Mouse (Mus musculus): Measurements from ENCODE around the gene Parp1. TPM values are rescaled to one million over a fixed set of nuclear protein-coding genes. Genes with fewer than 3 reads are reported as not detected.
"Not testable (repeated sequence)": the region's sequence is repeated elsewhere in the genome, so short reads cannot be mapped to it uniquely, and the experiment has no call there.

Gene Parp1
- polyA plus RNA-seq, 1 experiment from 2014 or later, result 186 TPM

DNA sequence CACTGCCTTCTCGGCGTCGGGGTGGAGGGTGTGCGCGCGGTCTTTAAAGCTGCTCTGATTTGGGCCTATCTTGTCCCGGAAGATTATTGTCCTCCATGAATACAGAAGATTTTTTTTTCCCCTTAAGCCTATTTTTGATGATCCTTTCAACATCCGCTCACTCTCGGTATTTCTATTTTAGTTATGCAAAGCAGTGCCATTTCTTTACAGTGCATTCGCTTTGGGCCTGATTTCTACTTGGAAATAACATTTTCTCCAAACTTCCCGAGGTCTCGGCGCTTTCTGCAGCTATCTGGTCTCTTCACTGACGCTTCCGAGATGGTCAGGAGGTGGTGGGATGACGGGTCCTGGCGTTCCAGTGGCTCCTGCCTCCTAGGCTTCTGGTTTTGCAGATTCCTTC is 729 bp downstream of the Parp1 start:
- WGBS, result under 1% methylated on average over 17 of the region's 17 CpGs
- H3K4me3 ChIP-seq, result peak overlapping the region; percentile 88
- no peaks in the 10 kb centered on the region for H3K9me3 ChIP-seq
- H3K27ac ChIP-seq, result peak overlapping the region; percentile 94
- 0 out of 2 replicates have a peak, but pooled peaks cover 4% of the 10 kb centered on the region for H3K27me3 ChIP-seq (ENCODE audit: insufficient read depth, poor library complexity, severe bottlenecking)
- peaks cover 18% of the 10 kb centered on the region for H3K36me3 ChIP-seq
- DNase-seq (ENCODE audit: low spot score), result no peak
- peaks cover 40% of the 10 kb centered on the region for H3K4me1 ChIP-seq

- WGBS, result 14% methylated on average over 5 of the region's 5 CpGs
- no peaks in the 10 kb centered on the region for H3K9me3 ChIP-seq
- H3K4me3 ChIP-seq, result peak overlapping the region; percentile 88
- peaks cover 40% of the 10 kb centered on the region for H3K4me1 ChIP-seq
- H3K27ac ChIP-seq, result peak overlapping the region; percentile 94; the same call in 1 of the 2 replicates
- DNase-seq (ENCODE audit: low spot score), result no peak
- no peaks in the 10 kb centered on the region for H3K27me3 ChIP-seq (ENCODE audit: insufficient read depth, poor library complexity, severe bottlenecking)
- H3K36me3 ChIP-seq, result peaks cover 24% of the 10 kb centered on the region
These were observed 1.5 kb downstream of the Parp1 start for GRCm38 (mm10) chr1:180570181-180570580.

GRCm38 (mm10) chr1:180571018-180571589 is 2.4 kb downstream of the Parp1 start:
- 71% methylated on average over 8 of the region's 8 CpGs for WGBS
- Histone ChIP-seq H3K9me3 (no peaks in the 10 kb centered on the region), H3K4me1 (peaks cover 40% of the 10 kb centered on the region), H3K36me3 (peaks cover 30% of the 10 kb centered on the region), H3K27ac (no peak overlapping the region), H3K4me3 (no peak overlapping the region), H3K27me3 (ENCODE audit: insufficient read depth, poor library complexity, severe bottlenecking) (no peaks in the 10 kb centered on the region)
- no peak for DNase-seq (ENCODE audit: low spot score)

DNA sequence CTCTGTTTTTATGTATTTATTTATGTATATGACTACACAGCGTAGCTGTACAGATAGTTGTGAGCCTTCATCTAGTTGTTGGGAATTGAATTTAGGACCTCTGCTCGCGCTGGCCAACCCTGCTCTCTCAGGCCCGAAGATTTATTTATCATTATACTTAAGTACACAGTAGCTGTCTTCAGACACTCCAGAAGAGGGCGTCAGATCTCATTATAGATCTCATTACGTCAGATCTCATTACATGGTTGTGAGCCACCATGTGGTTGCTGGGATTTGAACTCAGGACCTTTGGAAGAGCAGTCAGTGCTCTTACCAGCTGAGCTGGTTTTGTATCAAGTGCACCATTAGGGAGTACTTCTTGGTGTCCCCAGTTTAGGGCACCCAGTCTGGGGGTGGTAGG is 3.0 kb downstream of the Parp1 start:
- not testable (repeated sequence) for H3K4me3 ChIP-seq; H3K27ac ChIP-seq; H3K9me3 ChIP-seq; DNase-seq (ENCODE audit: low spot score); H3K27me3 ChIP-seq (ENCODE audit: insufficient read depth, poor library complexity, severe bottlenecking)
- 79% methylated on average over 6 of the region's 6 CpGs for WGBS
- Histone ChIP-seq H3K36me3 (peaks cover 37% of the 10 kb centered on the region), H3K4me1 (peaks cover 40% of the 10 kb centered on the region)

GRCm38 (mm10) chr1:180572154-180572553 is 3.4 kb downstream of the Parp1 start:
- 87% methylated on average over 9 of the region's 9 CpGs for WGBS
- Histone ChIP-seq H3K36me3 (peaks cover 41% of the 10 kb centered on the region), H3K27ac (peak overlapping the region; percentile 49; the same call in 1 of the 2 replicates), H3K9me3 (no peaks in the 10 kb centered on the region), H3K4me3 (no peak overlapping the region), H3K27me3 (ENCODE audit: insufficient read depth, poor library complexity, severe bottlenecking) (no peaks in the 10 kb centered on the region), H3K4me1 (peaks cover 40% of the 10 kb centered on the region)
- no peak for DNase-seq (ENCODE audit: low spot score)

DNA sequence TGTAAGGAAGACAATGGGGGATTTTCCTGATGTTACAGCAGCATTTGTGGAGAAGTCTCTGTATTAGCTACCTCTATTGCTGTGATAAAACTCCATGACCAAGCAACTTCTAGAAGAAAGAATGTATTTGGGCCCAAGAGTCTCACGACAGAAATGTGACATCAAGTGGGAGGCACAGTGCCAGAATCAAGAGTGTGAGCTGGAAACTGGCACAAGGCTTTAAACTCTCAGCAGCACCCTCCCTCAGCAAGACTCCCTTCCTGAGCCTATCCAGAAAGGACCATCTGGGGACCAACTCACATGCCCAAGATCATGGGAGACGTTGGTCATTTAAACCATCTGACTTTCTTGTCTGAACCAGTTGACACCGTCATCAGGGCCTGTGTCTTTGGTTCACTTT is 7.8 kb downstream of the Parp1 start:
- 87% methylated on average over 3 of the region's 3 CpGs for WGBS
- no peaks in the 10 kb centered on the region for H3K27me3 ChIP-seq (ENCODE audit: insufficient read depth, poor library complexity, severe bottlenecking)
- peaks cover 22% of the 10 kb centered on the region for H3K4me1 ChIP-seq
- H3K9me3 ChIP-seq, result no peaks in the 10 kb centered on the region
- no peak overlapping the region for H3K4me3 ChIP-seq
- DNase-seq (ENCODE audit: low spot score), result no peak
- H3K27ac ChIP-seq, result no peak overlapping the region
- H3K36me3 ChIP-seq, result peaks cover 85% of the 10 kb centered on the region

DNA sequence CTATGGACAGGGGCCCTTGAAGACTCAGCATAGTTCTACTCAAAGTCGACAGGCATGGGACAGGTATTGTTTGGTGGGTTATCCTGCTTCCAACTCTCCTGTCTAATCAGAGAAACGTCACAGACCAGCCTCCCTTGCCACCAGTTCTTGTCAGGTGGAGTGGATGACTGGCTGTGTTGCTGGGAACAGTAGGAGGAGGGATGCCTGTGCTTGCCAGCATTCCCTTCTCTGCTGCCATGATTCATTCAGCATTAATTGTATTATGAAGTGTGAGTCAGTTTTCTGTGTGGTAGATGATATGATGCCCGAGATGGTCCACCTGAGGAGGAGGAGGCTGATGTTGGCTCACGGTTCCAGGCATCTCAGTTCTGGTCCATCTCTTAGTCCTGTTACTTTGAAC is 9.1 kb downstream of the Parp1 start:
- Histone ChIP-seq H3K9me3 (no peaks in the 10 kb centered on the region), H3K27me3 (ENCODE audit: insufficient read depth, poor library complexity, severe bottlenecking) (no peaks in the 10 kb centered on the region), H3K4me1 (peaks cover 9% of the 10 kb centered on the region), H3K4me3 (no peak overlapping the region), H3K36me3 (peaks cover 92% of the 10 kb centered on the region), H3K27ac (no peak overlapping the region)
- 73% methylated on average over 4 of the region's 4 CpGs for WGBS
- DNase-seq (ENCODE audit: low spot score), result no peak

- H3K27me3 ChIP-seq (ENCODE audit: insufficient read depth, poor library complexity, severe bottlenecking), result no peaks in the 10 kb centered on the region
- H3K4me1 ChIP-seq, result no peaks in the 10 kb centered on the region
- peaks cover 99% of the 10 kb centered on the region for H3K36me3 ChIP-seq
- H3K27ac ChIP-seq, result no peak overlapping the region
- no peaks in the 10 kb centered on the region for H3K9me3 ChIP-seq
- no peak overlapping the region for H3K4me3 ChIP-seq
- WGBS, result 88% methylated on average over 17 of the region's 17 CpGs
- DNase-seq (ENCODE audit: low spot score), result no peak
These were observed 19.2 kb downstream of the Parp1 start for GRCm38 (mm10) chr1:180587792-180588442.

- Histone ChIP-seq H3K27me3 (ENCODE audit: insufficient read depth, poor library complexity, severe bottlenecking) (no peaks in the 10 kb centered on the region), H3K4me3 (no peak overlapping the region), H3K9me3 (no peaks in the 10 kb centered on the region), H3K27ac (no peak overlapping the region), H3K4me1 (peaks cover 14% of the 10 kb centered on the region), H3K36me3 (peaks cover 82% of the 10 kb centered on the region)
- DNase-seq (ENCODE audit: low spot score), result no peak
- WGBS, result 92% methylated on average over 6 of the region's 6 CpGs
These were observed 31.9 kb downstream of the Parp1 start for GRCm38 (mm10) chr1:180600578-180600977.

DNA sequence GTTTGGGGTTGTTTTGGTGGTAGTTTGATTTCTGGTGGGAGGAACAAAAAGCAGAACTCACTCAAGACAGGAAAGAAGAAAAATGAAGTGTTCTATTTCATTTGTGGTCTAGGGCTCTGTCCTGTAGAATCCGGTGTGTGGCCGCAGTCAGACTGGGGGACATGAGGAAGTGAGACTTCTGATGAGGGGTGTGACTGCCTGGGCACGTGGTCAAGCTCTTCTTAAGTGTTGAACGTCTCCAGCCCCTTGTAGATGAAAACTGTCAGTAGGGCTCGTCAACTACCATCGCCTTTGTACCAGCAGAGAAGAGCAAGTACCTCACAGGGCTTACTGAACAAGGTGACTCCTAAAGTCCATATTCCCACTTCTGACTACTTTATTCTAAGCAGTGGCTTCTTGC is 33.1 kb downstream of the Parp1 start:
- Histone ChIP-seq H3K9me3 (no peaks in the 10 kb centered on the region), H3K4me3 (no peak overlapping the region), H3K27me3 (ENCODE audit: insufficient read depth, poor library complexity, severe bottlenecking) (no peaks in the 10 kb centered on the region), H3K36me3 (peaks cover 71% of the 10 kb centered on the region), H3K27ac (no peak overlapping the region), H3K4me1 (peaks cover 16% of the 10 kb centered on the region)
- no peak for DNase-seq (ENCODE audit: low spot score)
- 79% methylated on average over 6 of the region's 6 CpGs for WGBS

- Histone ChIP-seq H3K4me3 (no peak overlapping the region), H3K27me3 (ENCODE audit: insufficient read depth, poor library complexity, severe bottlenecking) (no peaks in the 10 kb centered on the region), H3K9me3 (no peaks in the 10 kb centered on the region), H3K4me1 (peaks cover 23% of the 10 kb centered on the region), H3K36me3 (peaks cover 43% of the 10 kb centered on the region), H3K27ac (peak overlapping the region; percentile 59)
- WGBS, result 35% methylated on average over 4 of the region's 4 CpGs
- peak; percentile 87 for DNase-seq (ENCODE audit: low spot score)
These were observed 35.9 kb downstream of the Parp1 start for GRCm38 (mm10) chr1:180604579-180604978.

GRCm38 (mm10) chr1:180606106-180606505 is 37.4 kb downstream of the Parp1 start:
- Histone ChIP-seq H3K36me3 (peaks cover 28% of the 10 kb centered on the region), H3K9me3 (no peaks in the 10 kb centered on the region), H3K27me3 (ENCODE audit: insufficient read depth, poor library complexity, severe bottlenecking) (no peaks in the 10 kb centered on the region), H3K27ac (no peak overlapping the region), H3K4me1 (peaks cover 23% of the 10 kb centered on the region), H3K4me3 (no peak overlapping the region)
- 49% methylated on average over 3 of the region's 3 CpGs for WGBS
- no peak for DNase-seq (ENCODE audit: low spot score)

DNA sequence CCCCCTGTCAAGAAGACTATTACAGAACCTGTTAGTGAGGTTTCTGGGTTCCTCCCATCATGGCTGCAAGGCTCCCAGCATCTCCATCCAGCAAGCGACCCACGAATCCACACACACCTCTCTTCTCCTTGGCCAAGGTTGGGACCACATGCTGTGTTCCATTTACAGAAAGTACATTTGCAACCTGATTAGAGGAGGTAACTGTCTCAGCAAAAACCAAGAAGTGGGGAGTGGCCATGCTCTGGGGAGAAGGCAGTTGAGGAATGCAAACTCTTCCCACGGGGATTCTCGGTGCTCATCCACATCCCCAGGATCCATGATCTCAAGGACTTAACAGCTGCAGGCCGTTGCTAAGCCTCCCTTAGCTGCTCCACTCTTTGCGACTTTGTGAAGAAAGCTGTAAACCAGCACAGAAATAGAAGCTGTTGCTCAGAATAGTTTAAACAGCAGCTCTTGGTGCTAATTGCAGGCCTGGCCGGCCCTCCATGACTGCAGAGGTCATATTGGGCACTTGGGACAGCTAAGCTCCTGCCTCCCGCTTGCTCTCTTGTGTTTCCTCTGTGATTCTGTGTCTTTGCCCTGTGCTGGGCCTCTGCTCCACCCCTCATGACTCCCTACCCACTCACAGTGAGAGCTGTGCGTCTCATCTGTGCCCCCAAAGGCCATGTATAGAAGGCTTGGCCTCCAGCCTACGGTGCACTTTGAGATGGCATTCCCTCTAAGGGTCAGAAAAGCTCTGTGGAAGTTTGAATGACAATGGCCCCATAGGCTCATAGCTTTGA is 38.3 kb downstream of the Parp1 start:
- Histone ChIP-seq H3K27ac (peak overlapping the region; percentile 48; the same call in 1 of the 2 replicates), H3K9me3 (0 out of 2 replicates have a peak, but pooled peaks cover 3% of the 10 kb centered on the region), H3K27me3 (ENCODE audit: insufficient read depth, poor library complexity, severe bottlenecking) (no peaks in the 10 kb centered on the region), H3K4me1 (peaks cover 23% of the 10 kb centered on the region), H3K36me3 (peaks cover 19% of the 10 kb centered on the region), H3K4me3 (no peak overlapping the region)
- WGBS, result 65% methylated on average over 10 of the region's 10 CpGs
- no peak for DNase-seq (ENCODE audit: low spot score)
